Mouse (Mus musculus) CH12.LX (cell line): ENCODE results near the gene Musk. TPM values are rescaled to one million over a fixed set of nuclear protein-coding genes. Genes with fewer than 3 reads are reported as not detected.

Experiments used
- DNase-seq: peaks from one replicate; pipeline ENCODE4 v3.0.0-alpha.2; 2013; ENCODE audit errors: extremely low read depth
- H3K27ac ChIP-seq: 2 replicates; pipeline ENCODE4 v1.5.1; 2012; ENCODE audit warnings: low read depth, mild to moderate bottlenecking, control low read depth, moderate library complexity; ENCODE audit not compliant: insufficient read depth
- H3K27me3 ChIP-seq: replicated peaks from 2 replicates; pipeline ENCODE3; 2012; ENCODE audit warnings: inconsistent platforms
- H3K36me3 ChIP-seq, 2 experiments: replicated peaks in 1 of 2; 2 replicates each; pipeline versions ENCODE3 to v1.6.1; 2012; ENCODE audit warnings: inconsistent platforms in 1 of 2, low read length in 1 of 2, mild to moderate bottlenecking in 1 of 2, mixed read lengths in 1 of 2, moderate library complexity in 1 of 2; ENCODE audit not compliant: control insufficient read depth in 1 of 2, insufficient read depth in 1 of 2
- H3K4me1 ChIP-seq, 2 experiments: 2 replicates each; pipeline ENCODE4 v1.6.1; 2012; ENCODE audit warnings: inconsistent platforms in 1 of 2, moderate library complexity in 1 of 2; ENCODE audit not compliant: insufficient read depth in 2 of 2, control insufficient read depth in 1 of 2
- H3K4me2 ChIP-seq: 2 replicates; pipeline ENCODE4 v1.6.1; 2012; ENCODE audit warnings: low read depth, mild to moderate bottlenecking, control low read depth; ENCODE audit not compliant: poor library complexity, insufficient read depth, severe bottlenecking
- H3K4me3 ChIP-seq, 3 experiments: fragments of 150-350 bp in 1 of 3; sonication (generic) in 1 of 3; replicated peaks in 1 of 3; 2 replicates each; pipeline versions ENCODE3 to v1.5.1; 2011 to 2012; ENCODE audit warnings: low read depth in 2 of 3, low read length in 2 of 3, mild to moderate bottlenecking in 2 of 3, moderate library complexity in 2 of 3, control low read depth in 1 of 3, improper control_type of control experiment in 1 of 3, inconsistent platforms in 1 of 3, mixed read lengths in 1 of 3; ENCODE audit not compliant: poor library complexity in 1 of 3
- H3K79me2 ChIP-seq: replicated peaks from 2 replicates; pipeline ENCODE4 v1.6.1; 2012; ENCODE audit warnings: mild to moderate bottlenecking, moderate library complexity; ENCODE audit not compliant: control insufficient read depth, poor library complexity, insufficient read depth, severe bottlenecking; ENCODE audit errors: extremely low read depth
- H3K9ac ChIP-seq: 2 replicates; pipeline ENCODE4 v1.6.1; 2012; ENCODE audit warnings: low read depth, mild to moderate bottlenecking, control low read depth, moderate library complexity; ENCODE audit not compliant: insufficient read depth
- H3K9me3 ChIP-seq: replicated peaks from 2 replicates; pipeline ENCODE3; 2012; ENCODE audit warnings: low read length, inconsistent platforms, mixed read lengths
- CTCF ChIP-seq, 2 experiments: IDR thresholded peaks in 1 of 2; conservative IDR thresholded peaks in 1 of 2; 2 replicates each; pipeline ENCODE4 v1.5.1; 2011 to 2012; ENCODE audit warnings: low read depth in 2 of 2, low read length in 2 of 2, improper control_type of control experiment in 1 of 2, inconsistent platforms in 1 of 2, mild to moderate bottlenecking in 1 of 2, moderate library complexity in 1 of 2
- GABPA ChIP-seq: IDR thresholded peaks from 2 replicates; pipeline ENCODE4 v1.6.1; 2012; ENCODE audit warnings: low read depth, low read length, improper control_type of control experiment, inconsistent platforms; ENCODE audit not compliant: insufficient replicate concordance
- HCFC1 ChIP-seq: IDR thresholded peaks from 2 replicates; pipeline ENCODE4 v1.6.1; 2012; ENCODE audit warnings: low read depth, mild to moderate bottlenecking, inconsistent platforms, low read length, improper control_type of control experiment
- JUN ChIP-seq: IDR thresholded peaks from 2 replicates; pipeline ENCODE4 v1.6.1; 2011; ENCODE audit warnings: low read depth, mild to moderate bottlenecking, low read length, improper control_type of control experiment, moderate library complexity; ENCODE audit not compliant: insufficient read depth
- MAFK ChIP-seq: IDR thresholded peaks from 2 replicates; pipeline ENCODE4 v1.6.1; 2011; ENCODE audit warnings: low read length, improper control_type of control experiment; ENCODE audit not compliant: insufficient replicate concordance
- MAX ChIP-seq: IDR thresholded peaks from 2 replicates; pipeline ENCODE4 v1.6.1; 2011; ENCODE audit warnings: low read length, improper control_type of control experiment
- MEF2A ChIP-seq: IDR thresholded peaks from 2 replicates; pipeline ENCODE4 v1.6.1; 2014; ENCODE audit warnings: low read depth, mild to moderate bottlenecking, inconsistent platforms, low read length, improper control_type of control experiment, borderline replicate concordance
- MXI1 ChIP-seq: IDR thresholded peaks from 2 replicates; pipeline ENCODE4 v1.6.1; 2011; ENCODE audit warnings: mild to moderate bottlenecking, low read depth, low read length, improper control_type of control experiment
- NRF1 ChIP-seq: IDR thresholded peaks from 2 replicates; pipeline ENCODE4 v1.6.1; 2014; ENCODE audit warnings: low read depth, mild to moderate bottlenecking, inconsistent platforms, low read length, improper control_type of control experiment, moderate library complexity
- PAX5 ChIP-seq: IDR thresholded peaks from 2 replicates; pipeline ENCODE4 v1.6.1; 2012; ENCODE audit warnings: low read length, inconsistent platforms, mixed read lengths
- POLR2A ChIP-seq: IDR thresholded peaks from 2 replicates; pipeline ENCODE4 v1.6.1; 2011; ENCODE audit warnings: low read depth, mild to moderate bottlenecking, improper control_type of control experiment, low read length
- POLR2AphosphoS2 ChIP-seq: IDR thresholded peaks from 2 replicates; pipeline ENCODE4 v1.6.1; 2011; ENCODE audit warnings: low read depth, low read length, improper control_type of control experiment
- SMC3 ChIP-seq: IDR thresholded peaks from 2 replicates; pipeline ENCODE4 v1.6.1; 2011; ENCODE audit warnings: low read depth, low read length, improper control_type of control experiment
- USF1 ChIP-seq: IDR thresholded peaks from 2 replicates; pipeline ENCODE4 v1.6.1; 2014; ENCODE audit warnings: low read depth, mild to moderate bottlenecking, inconsistent platforms, low read length, improper control_type of control experiment
- ZC3H11A ChIP-seq: IDR thresholded peaks from 2 replicates; pipeline ENCODE4 v1.6.1; 2012; ENCODE audit warnings: low read depth, mild to moderate bottlenecking, inconsistent platforms, low read length, improper control_type of control experiment
- dilution Hi-C: fragments of 300-500 bp; cut with MboI; formaldehyde crosslinking; loops from 2 replicates; pipeline ENCODE4 v1.14.3; 2020; ENCODE audit warnings: low sequenced_read_pairs; ENCODE audit not compliant: extremely low pct_unique_long_range_greater_than_20kb, extremely low pct_ligation_motif_present
- in situ Hi-C: fragments of 300-500 bp; cut with MboI; formaldehyde crosslinking; loops from 3 replicates; pipeline ENCODE4 v1.14.3; 2019; ENCODE audit warnings: low sequenced_read_pairs, low pct_ligation_motif_present, low pct_unique_long_range_greater_than_20kb, mixed read lengths
- polyA plus RNA-seq: library from polyadenylated mRNA; unstranded; fragments of >175 nt; gene quantifications from 2 replicates; pipeline ENCODE4 v1.2.1, GENCODE M21; 2012; ENCODE audit warnings: low read depth; ENCODE audit not compliant: insufficient read length
- total RNA-seq, 2 experiments: library from RNA; depleted of rRNA; stranded (reverse); fragments of 300-350 nt in 1 of 2; fragments of >200 nt in 1 of 2; gene quantifications; 2 replicates each; pipeline ENCODE4 v1.2.3; 2012 to 2014

The Musk gene
- total and polyA plus RNA-seq, 3 experiments: not detected

DNA sequence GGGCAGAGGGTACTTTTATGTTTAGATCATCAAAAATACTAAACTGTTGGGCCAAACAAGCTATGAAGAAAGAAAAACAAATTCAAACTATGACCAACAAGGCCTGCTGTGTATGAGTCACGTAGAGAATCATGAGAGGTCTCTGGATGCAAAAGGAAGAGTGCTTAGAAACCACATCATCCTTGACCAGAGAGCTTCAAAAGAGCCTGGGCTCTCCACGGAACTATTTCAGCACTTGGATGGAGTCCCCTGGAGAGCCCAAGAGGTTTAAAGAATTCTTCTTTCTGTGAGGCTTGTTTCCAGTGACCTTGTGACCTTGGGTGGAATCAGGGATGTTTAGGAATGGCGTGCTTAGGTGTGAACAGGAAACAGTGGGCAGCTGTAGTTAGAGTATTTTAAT, 53.5 kb downstream of the Musk start:
- Histone ChIP-seq H3K4me1 (no peaks in the 10 kb centered on the region), H3K9ac (no peak overlapping the region), H3K9me3 (no peaks in the 10 kb centered on the region), H3K27me3 (no peaks in the 10 kb centered on the region), H3K79me2 (no peaks in the 10 kb centered on the region), H3K4me3 (no peak overlapping the region), H3K4me2 (no peak overlapping the region), H3K27ac (no peak overlapping the region), H3K36me3 (no peaks in the 10 kb centered on the region)
- in situ Hi-C loops (no loop called here), dilution Hi-C loops (no loop called here)
- TF ChIP-seq PAX5: no peak
- DNase-seq: no peak

DNA sequence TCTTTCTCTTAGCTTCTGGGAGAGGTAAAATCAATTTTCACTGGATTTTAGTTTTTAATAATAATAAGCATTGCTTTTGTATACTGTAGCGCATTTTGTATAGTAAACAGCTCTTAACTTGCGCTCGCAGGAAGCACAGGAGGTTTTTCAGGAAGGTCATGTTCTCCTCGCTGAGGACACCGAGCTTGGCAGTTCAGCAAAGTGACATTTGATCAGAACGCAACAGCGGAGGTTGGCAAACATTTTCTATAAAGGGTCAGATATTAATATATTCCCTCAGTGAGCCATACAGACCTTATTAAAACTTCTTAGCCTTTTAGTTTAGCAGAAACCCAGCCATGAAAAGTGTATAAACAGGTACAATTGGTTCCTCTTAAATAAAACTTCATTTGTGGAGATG, 64.4 kb downstream of the Musk start:
- Histone ChIP-seq H3K9ac (no peak overlapping the region), H3K27me3 (no peaks in the 10 kb centered on the region), H3K36me3 (no peaks in the 10 kb centered on the region), H3K4me1 (no peaks in the 10 kb centered on the region; a peak in 1 of 4 replicates), H3K79me2 (no peaks in the 10 kb centered on the region), H3K4me2 (no peak overlapping the region), H3K9me3 (no peaks in the 10 kb centered on the region), H3K27ac (no peak overlapping the region), H3K4me3 (no peak overlapping the region)
- no peak for TF ChIP-seq MAFK
- no peak for TF ChIP-seq SMC3
- no peak for TF ChIP-seq USF1
- TF ChIP-seq GABPA: no peak
- TF ChIP-seq POLR2A: no peak
- no peak for TF ChIP-seq HCFC1
- no peak for TF ChIP-seq CTCF (conservative IDR thresholded peaks at IDR 0.05 in 1 of 2, IDR thresholded peaks at IDR 0.05 in 1 of 2; ENCODE audit: low read depth in 2 of 2, low read length in 2 of 2)
- no peak for TF ChIP-seq PAX5
- in situ Hi-C loops: no loop called here
- no peak for DNase-seq
- dilution Hi-C loops: no loop called here

DNA sequence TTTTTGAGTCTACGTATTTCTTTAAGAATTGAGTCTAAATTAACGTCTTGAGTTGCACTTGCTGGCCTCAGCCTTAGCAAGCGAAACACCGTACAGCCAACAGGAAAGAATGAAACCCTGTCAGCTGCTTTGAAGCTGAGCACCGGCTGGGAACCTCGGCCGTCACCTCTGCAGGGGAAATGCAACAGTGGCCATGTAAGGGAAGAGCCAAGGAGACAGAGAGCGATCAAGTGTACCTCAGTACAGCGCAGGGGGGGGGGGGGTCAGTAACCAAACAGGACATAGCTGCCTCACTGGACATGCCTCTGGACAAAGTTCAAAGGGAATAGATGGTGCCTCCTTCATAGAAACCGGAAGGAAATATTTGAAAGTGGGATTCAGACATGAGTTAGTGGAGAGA, 65.4 kb downstream of the Musk start:
- peak overlapping the region; percentile 32 for H3K4me2 ChIP-seq
- no peak overlapping the region for H3K9ac ChIP-seq
- DNase-seq: no peak
- no peaks in the 10 kb centered on the region for H3K27me3 ChIP-seq
- H3K79me2 ChIP-seq: no peaks in the 10 kb centered on the region
- H3K4me3 ChIP-seq: no peak overlapping the region
- no peaks in the 10 kb centered on the region for H3K36me3 ChIP-seq
- TF ChIP-seq MEF2A (no peak), JUN (no peak), PAX5 (no peak), POLR2AphosphoS2 (no peak), NRF1 (no peak), ZC3H11A (no peak), MXI1 (no peak), MAX (no peak)
- H3K27ac ChIP-seq: no peak overlapping the region
- H3K9me3 ChIP-seq: no peaks in the 10 kb centered on the region
- no peaks in the 10 kb centered on the region; a peak in 1 of 4 replicates for H3K4me1 ChIP-seq
- dilution Hi-C loops (no loop called here), in situ Hi-C loops (no loop called here)
